ENCODE assay signal across 9 mouse cellular contexts in the genomic region with DNA sequence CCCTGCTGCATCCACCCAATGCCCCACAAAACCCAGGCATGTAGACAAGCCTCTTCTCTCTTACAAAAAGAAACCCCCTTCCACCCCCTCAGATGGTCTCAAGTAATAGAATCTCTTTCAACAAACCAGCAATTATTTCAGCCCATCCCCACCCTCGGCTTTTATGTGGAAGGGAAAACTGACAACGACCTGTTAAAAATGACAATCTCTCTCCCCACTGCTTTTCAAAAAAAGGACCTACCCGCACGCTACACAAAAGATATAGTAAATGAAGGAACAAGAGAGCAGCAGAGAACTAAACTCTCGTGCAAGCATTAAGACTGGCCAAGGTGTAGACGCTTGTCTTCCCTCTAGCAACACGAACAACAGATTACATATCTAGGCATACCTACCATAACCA.
DNase-seq lines count a peak whose midpoint lies in the region; ATAC-seq and TF ChIP-seq lines count a peak whose summit lies in the region.
"Had no signal": no experiment of that assay in that cellular context is flagged by ENCODE, and none has a peak within 500 bp of the region (broad histone marks: within the 10 kb centered on the region; RNA-seq: fewer than 3 reads in every experiment).

No protein-coding gene starts in this region.

- H3K27me3 ChIP-seq in heart, embryonic 13.5 days (replicated peaks), result no peaks in the 10 kb centered on the region
- no peaks in the 10 kb centered on the region for H3K27me3 ChIP-seq in forebrain, postnatal 0 days (ENCODE audit: insufficient read depth, low read length)
- 0 out of 2 replicates have a peak, but pooled peaks cover 5% of the 10 kb centered on the region for H3K27me3 ChIP-seq in limb, embryonic 15.5 days

- H3K4me1 ChIP-seq in heart, embryonic 13.5 days, result peaks cover 15% of the 10 kb centered on the region
- peaks cover 8% of the 10 kb centered on the region; the same call in 1 of the 2 replicates for H3K4me1 ChIP-seq in forebrain, postnatal 0 days (ENCODE audit: insufficient read depth)
- peaks cover 10% of the 10 kb centered on the region; the same call in 1 of the 2 replicates for H3K4me1 ChIP-seq in limb, embryonic 15.5 days

- H3K9ac ChIP-seq in heart, embryonic 13.5 days, result no peak overlapping the region
- peak overlapping the region; percentile 74 for H3K9ac ChIP-seq in forebrain, postnatal 0 days
- no peak overlapping the region for H3K9ac ChIP-seq in limb, embryonic 15.5 days

- no peak for DNase-seq in heart, adult 11 months
- peak; percentile 19 for DNase-seq in MN1 (ENCODE audit: low spot score)
- peak; percentile 69 for DNase-seq in forebrain, postnatal 0 days
- no peak for DNase-seq in gastrocnemius, adult 18-20 months (ENCODE audit: low spot score)
- no peak for DNase-seq in right cerebral cortex, postnatal 36 days (ENCODE audit: low spot score in 2 of 2)
- DNase-seq in frontal cortex, postnatal 14 days (ENCODE audit: low spot score in 2 of 2), result no peak
- DNase-seq: gastrocnemius, postnatal 25 days had no signal

- no peaks in the 10 kb centered on the region for H3K9me3 ChIP-seq in heart, embryonic 13.5 days
- no peaks in the 10 kb centered on the region for H3K9me3 ChIP-seq in forebrain, postnatal 0 days (ENCODE audit: low read length)
- no peaks in the 10 kb centered on the region for H3K9me3 ChIP-seq in limb, embryonic 15.5 days

- no peak for ATAC-seq in heart, embryonic 13.5 days (ENCODE audit: extremely low read depth, insufficient number of reproducible peaks, low FRiP score, low TSS enrichment)
- peak; percentile 28; the same call in 1 of the 2 replicates for ATAC-seq in forebrain, postnatal 0 days
- ATAC-seq in limb, embryonic 15.5 days (ENCODE audit: insufficient number of reproducible peaks, low FRiP score, low TSS enrichment, low read depth), result no peak

- H3K36me3 ChIP-seq in heart, embryonic 13.5 days, result no peaks in the 10 kb centered on the region
- no peaks in the 10 kb centered on the region for H3K36me3 ChIP-seq in forebrain, postnatal 0 days (ENCODE audit: insufficient read depth)
- no peaks in the 10 kb centered on the region for H3K36me3 ChIP-seq in limb, embryonic 15.5 days

- no peak for TF ChIP-seq CTCF in forebrain, postnatal 0 days (IDR thresholded peaks at IDR 0.05; ENCODE audit: low read depth)

- peak overlapping the region; percentile 62 for H3K4me2 ChIP-seq in heart, embryonic 13.5 days
- H3K4me2 ChIP-seq in forebrain, postnatal 0 days (ENCODE audit: low read depth), result peak overlapping the region; percentile 51
- H3K4me2 ChIP-seq in limb, embryonic 15.5 days, result peak overlapping the region; percentile 34

- WGBS in heart, embryonic 13.5 days, result 57% methylated on average over 7 of the region's 7 CpGs
- 8% methylated on average over 7 of the region's 7 CpGs for WGBS in forebrain, postnatal 0 days
- WGBS in limb, embryonic 15.5 days, result 31% methylated on average over 7 of the region's 7 CpGs

- H3K27ac ChIP-seq in heart, embryonic 13.5 days (replicated peaks), result no peak overlapping the region
- peak overlapping the region; percentile 81 for H3K27ac ChIP-seq in forebrain, postnatal 0 days (ENCODE audit: low read depth, low read length)
- no peak overlapping the region for H3K27ac ChIP-seq in limb, embryonic 15.5 days

- peak overlapping the region; percentile 31; the same call in 1 of the 2 replicates for H3K4me3 ChIP-seq in heart, embryonic 13.5 days
- H3K4me3 ChIP-seq in forebrain, postnatal 0 days (ENCODE audit: low read depth, low read length), result peak overlapping the region; percentile 55
- H3K4me3 ChIP-seq in limb, embryonic 15.5 days, result no peak overlapping the region; the same call in 1 of the 2 replicates

Comparison
In these comparisons a context has a peak if more than half of its experiments do, and no peak if none do; other contexts are left out.
1. DNase-seq: peak in MN1 (single experiment) and forebrain, postnatal 0 days (single experiment); none in heart, adult 11 months (single experiment), gastrocnemius, adult 18-20 months (single experiment), right cerebral cortex, postnatal 36 days (0 of 2) and frontal cortex, postnatal 14 days (0 of 2).
2. Peak in every context shown above with its lines, with median percentiles within 50 percentile points of each other: H3K4me2 ChIP-seq.